Mouse (Mus musculus) adrenal gland, adult (tissue): ENCODE data around the gene Hspg2.

Experiments
- DNase-seq, 2 experiments: peaks; one replicate each; pipeline ENCODE4 v3.0.0; 2022 to 2023; ENCODE audit warnings: low spot score in 1 of 2; ENCODE audit not compliant: inconsistent age in 2 of 2

Gene Hspg2

GRCm38 (mm10) chr4:137498882-137499583 lies 30.5 kb downstream of the Hspg2 start:
- DNase-seq, result peak; percentile 33 to 55

DNA sequence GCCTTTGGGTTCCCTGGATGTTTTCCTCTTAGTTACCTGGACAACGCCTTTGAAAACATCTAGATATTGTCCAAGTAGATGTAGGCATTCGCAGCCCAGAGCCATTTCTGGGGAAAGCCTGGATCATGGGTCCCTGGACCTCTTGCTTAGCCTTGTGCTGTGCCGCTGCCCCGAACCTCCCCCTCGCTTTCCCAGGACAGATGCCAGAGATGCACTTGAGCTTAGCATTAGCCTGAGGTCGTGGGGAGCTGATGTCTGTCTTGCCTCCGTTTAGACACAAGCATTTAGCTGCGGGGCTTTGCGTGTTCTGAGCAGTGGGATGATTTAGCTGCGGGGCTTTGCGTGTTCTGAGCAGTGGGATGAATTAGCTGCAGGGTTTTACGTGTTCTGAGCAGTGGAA lies 31.6 kb downstream of the Hspg2 start:
- peak; percentile 33 to 61 for DNase-seq

GRCm38 (mm10) chr4:137500953-137501352 lies 32.4 kb downstream of the Hspg2 start:
- peak; percentile 88 to 89 for DNase-seq

DNA sequence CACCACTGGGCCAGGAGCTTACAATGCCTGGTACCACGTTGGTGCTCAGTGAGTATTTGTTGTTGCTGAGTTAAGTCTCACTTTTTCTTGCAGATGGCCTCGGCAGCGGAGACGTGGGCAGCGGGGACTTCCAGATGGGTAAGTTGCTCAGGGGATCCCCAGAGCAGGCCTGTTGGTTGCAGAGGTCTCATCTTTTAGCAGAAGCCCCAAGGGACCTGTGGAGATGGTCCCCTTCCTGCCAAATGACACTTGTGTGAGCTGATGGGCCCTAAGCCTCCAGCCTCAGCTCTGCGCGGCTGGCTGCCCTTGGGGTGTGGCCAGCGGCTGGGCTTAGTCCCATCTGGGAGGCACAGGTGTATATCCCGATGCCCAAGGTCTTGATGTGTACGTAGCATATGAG lies 33.6 kb downstream of the Hspg2 start:
- peak in 1 of 2 experiments; percentile 27 for DNase-seq

DNA sequence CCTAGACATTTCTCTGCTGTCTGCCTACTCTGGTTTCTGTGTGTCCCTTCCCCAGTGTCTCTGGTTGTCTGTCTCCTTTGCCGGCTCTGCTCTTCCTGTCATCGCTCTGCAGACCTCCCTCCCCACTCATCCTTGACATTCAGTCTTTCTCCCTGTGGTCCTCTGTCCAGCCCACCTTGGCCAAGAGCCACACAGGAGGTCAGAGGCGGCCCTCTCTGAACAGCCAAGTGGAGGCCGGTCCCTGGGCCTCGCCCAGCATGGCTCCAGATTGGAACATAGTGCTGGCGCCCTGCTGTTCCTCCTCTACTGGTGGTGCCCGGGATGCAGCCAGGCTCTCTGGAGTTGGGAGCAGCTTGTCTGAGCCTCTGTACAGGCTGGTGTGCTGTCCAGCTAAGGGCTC lies 34.2 kb downstream of the Hspg2 start:
- DNase-seq, result peak; percentile 88 to 91

GRCm38 (mm10) chr4:137503509-137503971 lies 35.0 kb downstream of the Hspg2 start:
- DNase-seq, result peak; percentile 48 to 51

DNA sequence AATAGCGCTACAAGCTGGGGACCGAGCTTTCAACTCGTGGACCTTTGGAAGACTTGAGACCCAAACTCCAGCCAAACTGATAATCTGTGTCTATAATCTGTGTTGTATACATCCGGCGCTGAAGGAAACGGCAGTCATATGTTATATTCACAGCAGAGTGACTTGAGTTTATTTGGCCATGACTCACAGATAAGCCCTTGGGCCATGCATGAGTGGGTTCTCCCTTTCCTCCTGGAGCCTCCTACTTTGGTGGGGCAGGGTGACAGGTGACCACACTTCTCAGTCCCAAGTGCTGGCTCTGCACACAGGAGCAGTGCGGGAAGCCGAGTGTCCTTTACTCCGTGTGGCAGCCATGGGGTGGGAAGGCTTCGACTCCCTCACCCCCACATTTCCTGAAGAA lies 38.1 kb downstream of the Hspg2 start:
- DNase-seq, result no peak

DNA sequence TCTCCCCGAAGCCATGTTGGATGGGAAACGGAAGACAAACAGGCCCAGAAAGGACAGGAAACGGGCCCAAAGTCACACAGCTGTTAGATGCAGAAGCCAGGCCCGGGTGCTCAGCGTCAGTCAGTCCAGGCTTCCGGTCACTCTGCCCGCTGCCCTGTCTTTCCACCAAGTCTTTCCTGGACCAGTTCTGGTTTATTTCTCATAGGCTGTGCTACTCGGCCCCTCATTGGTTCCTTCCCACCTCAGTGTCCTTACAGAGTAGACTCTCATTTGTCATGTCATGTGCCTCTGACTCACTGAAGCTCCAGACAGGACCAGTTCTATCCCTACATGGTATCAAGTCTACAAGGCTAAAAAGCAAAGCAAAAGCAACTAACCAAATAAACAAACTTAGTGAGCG lies 41.0 kb downstream of the Hspg2 start:
- peak; percentile 73 to 86 for DNase-seq

DNA sequence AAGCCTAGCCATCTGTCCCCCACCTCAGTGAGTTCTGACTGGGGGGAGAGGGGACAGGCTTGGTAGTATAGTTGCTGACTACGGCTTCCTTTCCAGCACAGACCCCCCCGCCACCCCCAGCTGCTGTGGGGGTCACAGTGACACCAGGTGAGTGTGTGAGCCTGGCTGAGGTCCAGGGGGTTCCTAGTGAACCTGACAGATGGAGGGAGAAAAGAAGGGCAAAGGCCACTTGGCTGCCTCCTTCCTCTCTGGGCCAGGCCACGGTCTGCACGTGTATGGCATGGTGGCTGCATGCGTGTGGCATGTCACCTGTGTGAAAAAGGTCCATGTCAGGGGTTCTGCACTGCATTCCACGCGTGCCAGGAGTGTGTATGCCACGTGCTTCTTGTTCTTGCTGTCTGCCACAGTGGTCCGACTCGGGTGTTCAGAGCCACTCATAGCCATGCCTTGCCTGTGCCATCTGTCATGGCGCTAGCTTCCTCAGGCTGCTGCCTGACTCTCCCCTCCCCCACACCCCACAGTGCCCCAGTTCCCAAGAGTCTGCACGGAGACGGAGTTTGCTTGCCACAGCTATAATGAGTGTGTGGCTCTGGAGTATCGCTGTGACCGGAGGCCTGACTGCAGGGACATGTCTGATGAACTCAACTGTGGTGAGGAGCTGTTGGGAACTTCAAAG lies 41.6 kb downstream of the Hspg2 start:
- peak; percentile 42 to 60 for DNase-seq

- DNase-seq, result no peak
Measured at GRCm38 (mm10) chr4:137512897-137513296, 44.3 kb downstream of the Hspg2 start.

DNA sequence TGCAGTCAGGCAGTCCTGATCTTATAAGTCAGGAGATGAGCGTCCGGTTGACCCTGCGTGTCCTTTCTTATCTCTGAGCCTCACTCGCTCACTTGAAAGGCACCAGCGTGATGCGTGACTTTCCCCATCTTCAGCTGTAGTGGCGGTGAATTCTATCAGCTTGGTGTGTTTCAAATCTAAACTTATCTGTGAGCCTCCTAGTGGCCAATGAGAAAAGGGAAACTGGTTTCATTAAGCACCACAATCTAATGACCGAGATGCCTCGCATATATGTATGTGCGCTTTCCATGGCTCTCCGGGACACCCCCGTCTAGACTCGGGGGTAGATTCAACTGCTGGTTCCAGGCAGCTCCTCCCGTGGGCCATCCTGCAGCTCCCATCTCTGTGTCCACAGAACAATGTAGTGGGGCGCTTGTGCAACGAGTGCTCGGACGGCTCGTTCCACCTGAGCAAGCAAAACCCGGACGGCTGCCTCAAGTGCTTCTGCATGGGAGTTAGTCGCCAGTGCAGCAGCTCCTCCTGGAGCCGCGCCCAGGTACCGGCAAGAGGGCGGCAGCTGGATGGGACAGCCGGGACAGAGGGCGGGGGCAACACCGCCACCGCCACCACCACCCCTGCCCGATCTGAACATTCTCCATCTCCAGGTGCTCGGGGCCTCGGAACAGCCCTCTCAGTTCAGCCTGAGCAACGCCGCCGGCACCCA lies 49.6 kb downstream of the Hspg2 start:
- no peak for DNase-seq

- no peak for DNase-seq
Measured at GRCm38 (mm10) chr4:137518746-137519145, 50.2 kb downstream of the Hspg2 start.

DNA sequence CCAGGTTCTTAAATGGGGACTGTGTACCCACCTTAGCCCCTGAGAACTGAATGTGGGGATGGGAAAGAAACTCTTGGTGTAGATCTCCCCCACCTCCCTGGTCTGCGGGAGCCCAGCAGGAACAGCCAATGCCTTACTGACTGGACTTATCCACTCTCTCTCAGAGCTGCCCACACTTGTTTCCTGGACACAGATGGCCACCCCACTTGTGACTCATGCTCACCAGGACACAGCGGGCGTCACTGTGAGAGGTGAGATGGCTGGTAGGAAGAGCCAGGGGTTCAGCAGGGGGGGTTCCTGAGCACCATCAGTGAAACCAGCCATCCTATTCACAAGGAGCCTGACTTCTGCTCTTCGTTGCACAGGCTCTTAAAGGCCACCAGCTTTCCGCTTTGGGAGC lies 51.8 kb downstream of the Hspg2 start:
- DNase-seq, result peak in 1 of 2 experiments; percentile 34

- no peak for DNase-seq
Measured at GRCm38 (mm10) chr4:137521966-137522365, 53.4 kb downstream of the Hspg2 start.

GRCm38 (mm10) chr4:137525426-137525825 lies 56.9 kb downstream of the Hspg2 start:
- DNase-seq, result peak in 1 of 2 experiments; percentile 74

DNA sequence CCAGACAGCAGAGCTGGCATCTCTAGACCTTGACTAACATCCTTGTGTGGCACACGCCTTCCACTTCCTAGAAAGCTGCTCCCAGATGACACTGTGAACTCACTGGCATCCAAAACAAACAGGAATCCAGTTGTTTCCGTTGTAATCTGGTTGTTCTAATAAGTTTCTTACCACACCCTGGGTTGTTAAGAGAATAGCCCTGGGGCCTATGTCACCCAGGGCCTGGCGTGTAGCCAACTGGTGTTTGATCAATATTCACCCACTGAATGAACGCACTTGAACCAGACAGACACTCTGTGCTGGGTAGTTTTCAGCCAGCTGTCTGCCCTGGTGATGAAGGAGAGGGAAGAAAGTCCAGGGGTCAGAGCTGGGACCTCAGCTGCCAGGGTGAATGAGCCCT lies 58.8 kb downstream of the Hspg2 start:
- peak in 1 of 2 experiments; percentile 61 for DNase-seq

DNA sequence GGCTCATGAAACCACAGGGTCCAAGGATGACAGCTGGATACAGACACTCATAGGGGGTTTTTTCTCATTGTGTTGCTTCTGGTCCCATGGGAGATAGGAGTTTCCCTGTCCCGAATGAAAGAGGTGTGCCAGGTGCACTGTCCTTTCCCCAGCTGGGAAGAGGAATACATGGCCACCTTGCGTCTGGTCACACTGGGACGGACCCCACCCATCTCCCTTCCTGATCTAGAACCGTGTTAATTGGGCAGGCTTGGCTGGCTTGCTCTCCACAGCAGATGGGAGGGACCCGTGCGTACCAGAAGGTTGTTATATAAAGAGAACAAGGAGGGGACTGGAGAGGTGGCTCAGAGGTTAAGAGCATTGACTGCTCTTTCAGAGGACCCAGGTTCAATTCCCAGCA lies 59.3 kb downstream of the Hspg2 start:
- no peak for DNase-seq

GRCm38 (mm10) chr4:137540356-137540755 lies 71.8 kb downstream of the Hspg2 start:
- no peak for DNase-seq

GRCm38 (mm10) chr4:137542968-137543367 lies 74.4 kb downstream of the Hspg2 start:
- no peak for DNase-seq

DNA sequence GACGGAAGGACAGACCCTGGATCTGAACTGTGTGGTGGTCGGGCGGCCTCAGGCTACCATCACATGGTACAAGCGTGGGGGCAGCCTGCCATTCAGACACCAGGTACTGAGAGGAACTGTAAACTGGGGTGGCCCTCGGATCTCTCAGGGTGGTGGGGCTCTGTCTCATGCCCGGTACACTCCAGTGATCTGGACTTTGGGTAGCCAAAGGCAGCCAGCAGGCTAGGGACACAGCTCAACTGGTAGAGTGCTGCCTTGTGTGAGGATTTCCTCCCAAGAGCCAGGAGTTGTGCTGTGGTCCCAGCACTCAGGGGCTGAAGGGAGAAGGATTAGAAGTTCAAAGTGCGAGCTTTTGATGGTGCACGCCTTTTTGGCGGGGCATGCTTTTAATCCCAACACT lies 77.0 kb downstream of the Hspg2 start:
- no peak for DNase-seq

- peak; percentile 42 to 80 for DNase-seq
Measured at GRCm38 (mm10) chr4:137546003-137546525, 77.5 kb downstream of the Hspg2 start.

- no peak for DNase-seq
Measured at GRCm38 (mm10) chr4:137553466-137553865, 84.9 kb downstream of the Hspg2 start.
